Mouse (Mus musculus) intestine, postnatal 0 days (tissue): ENCODE measurements at regions not wholly inside any gene's neighbourhood (a gene's known extent, or its start where the extent isn't known, plus 50 kb on each side); places are given as distances from the start of the nearest gene placed in this dataset.

Experiments used
- ATAC-seq: fragments of 200-750 bp; cut with Nextera tagmentation; 2 replicates; pipeline ENCODE4 v1.8.0; 2017; ENCODE audit warnings: mild to moderate bottlenecking, moderate TSS enrichment, moderate library complexity
- H3K27ac ChIP-seq: fragments of 300-500 bp; sonication (generic); 2 replicates; pipeline ENCODE4 v1.5.1; 2014; ENCODE audit warnings: mild to moderate bottlenecking, low read depth, low read length, moderate library complexity
- H3K27me3 ChIP-seq: fragments of 300-500 bp; sonication (generic); replicated peaks from 2 replicates; pipeline ENCODE4 v1.6.1; 2014; ENCODE audit warnings: low read length, mixed read lengths; ENCODE audit not compliant: control insufficient read depth, insufficient read depth
- H3K36me3 ChIP-seq: fragments of 300-500 bp; sonication (generic); 2 replicates; pipeline ENCODE4 v1.6.1; 2014; ENCODE audit warnings: mild to moderate bottlenecking, moderate library complexity; ENCODE audit not compliant: control insufficient read depth, insufficient read depth
- H3K4me1 ChIP-seq: fragments of 300-500 bp; sonication (generic); replicated peaks from 2 replicates; pipeline ENCODE4 v1.6.1; 2014; ENCODE audit warnings: antibody characterized with exemption, low read length, mixed read lengths; ENCODE audit not compliant: control insufficient read depth, insufficient read depth
- H3K4me2 ChIP-seq: fragments of 300-500 bp; sonication (generic); replicated peaks from 2 replicates; pipeline ENCODE4 v1.6.1; 2014; ENCODE audit warnings: low read depth, mild to moderate bottlenecking, moderate library complexity
- H3K4me3 ChIP-seq: fragments of 300-500 bp; sonication (generic); 2 replicates; pipeline ENCODE4 v1.5.1; 2014; ENCODE audit warnings: low read depth, low read length
- H3K9ac ChIP-seq: fragments of 300-500 bp; sonication (generic); 2 replicates; pipeline ENCODE4 v1.6.1; 2014; ENCODE audit warnings: mild to moderate bottlenecking, low read depth, low read length
- H3K9me3 ChIP-seq: fragments of 300-500 bp; sonication (generic); 2 replicates; pipeline ENCODE4 v1.6.1; 2016; ENCODE audit warnings: mixed run types; ENCODE audit not compliant: control insufficient read depth
- CTCF ChIP-seq: sonication (generic); IDR thresholded peaks from 2 replicates; pipeline ENCODE4 v1.5.1; 2016; ENCODE audit warnings: low read depth, mild to moderate bottlenecking, control low read depth, antibody characterized with exemption, moderate library complexity
- WGBS: fragments of 180-500 bp; shearing (Covaris S2); extraction: QIAGEN DNeasy Blood & Tissue Kit; methylation state at CpG from one replicate; pipeline ENCODE4 v1.1.7; 2014; 5-methylcytosine and 5-hydroxymethylcytosine counted together

DNA sequence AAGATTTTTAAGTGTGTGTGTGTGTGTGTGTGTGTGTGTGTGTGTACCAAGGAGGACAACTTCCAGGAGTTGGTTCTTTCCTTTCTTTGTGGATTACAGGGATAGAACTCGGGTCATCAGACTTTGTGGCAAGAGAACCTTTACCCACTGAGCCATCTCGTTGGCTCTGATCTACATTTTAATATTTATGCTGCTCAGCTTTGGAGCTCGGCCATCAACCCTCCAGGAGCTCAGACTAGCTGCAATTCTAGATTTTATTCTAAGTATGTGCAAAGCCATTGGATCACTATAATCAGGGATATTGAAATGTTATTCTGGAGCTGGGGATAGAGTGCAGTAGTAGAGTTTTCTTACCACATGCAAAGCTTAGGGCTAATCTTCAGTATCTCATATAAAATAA, 183.6 kb upstream of the Fam19a5 start:
- Histone ChIP-seq H3K36me3 (no peaks in the 10 kb centered on the region), H3K27ac (no peak overlapping the region), H3K4me3 (no peak overlapping the region), H3K4me2 (no peak overlapping the region), H3K9ac (no peak overlapping the region), H3K27me3 (no peaks in the 10 kb centered on the region), H3K4me1 (no peaks in the 10 kb centered on the region), H3K9me3 (no peaks in the 10 kb centered on the region)
- no peak for ATAC-seq
- TF ChIP-seq CTCF, result no peak
- WGBS, result 79% methylated on average over 3 of the region's 3 CpGs

DNA sequence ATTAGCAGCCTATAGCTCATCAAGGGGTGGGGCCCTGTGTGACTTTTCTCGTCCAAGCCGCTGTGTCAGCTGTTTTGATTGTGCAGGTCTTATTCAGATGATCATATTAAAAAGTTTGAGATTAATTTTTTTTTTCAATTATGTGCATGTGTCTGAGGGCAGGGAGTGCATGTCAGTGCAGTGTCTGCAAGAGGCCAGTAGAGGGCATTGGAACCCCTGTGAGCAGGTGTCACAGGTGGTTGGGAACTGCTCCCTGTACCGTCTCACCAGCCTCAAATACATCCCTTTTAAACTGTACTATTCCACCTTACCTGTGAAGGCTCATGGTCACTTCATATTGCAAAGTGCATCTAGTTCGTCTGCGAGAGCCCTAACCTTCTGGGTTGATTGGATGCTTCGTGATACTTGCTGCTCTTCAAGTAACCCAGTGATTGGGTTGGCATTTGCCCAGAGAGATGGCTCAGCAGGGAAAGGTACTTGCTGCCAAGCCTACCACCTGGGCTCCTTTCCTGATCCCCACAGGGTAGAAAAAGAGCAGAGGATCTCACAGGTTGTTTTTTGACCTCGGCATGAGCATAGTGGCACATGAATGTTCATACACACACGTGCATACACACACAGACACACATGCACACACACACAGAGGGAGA, 178.3 kb upstream of the Fam19a5 start:
- Histone ChIP-seq H3K4me1 (no peaks in the 10 kb centered on the region), H3K4me2 (no peak overlapping the region), H3K36me3 (no peaks in the 10 kb centered on the region), H3K9ac (no peak overlapping the region), H3K27ac (no peak overlapping the region), H3K4me3 (no peak overlapping the region), H3K27me3 (no peaks in the 10 kb centered on the region), H3K9me3 (no peaks in the 10 kb centered on the region)
- ATAC-seq, result no peak
- WGBS, result 46% methylated on average over 8 of the region's 8 CpGs
- peak; percentile 48 for TF ChIP-seq CTCF

GRCm38 (mm10) chr15:87367381-87367780, 176.7 kb upstream of the Fam19a5 start:
- no peaks in the 10 kb centered on the region for H3K4me1 ChIP-seq
- no peak overlapping the region for H3K9ac ChIP-seq
- no peak overlapping the region for H3K27ac ChIP-seq
- TF ChIP-seq CTCF, result peak; percentile 51
- H3K9me3 ChIP-seq, result no peaks in the 10 kb centered on the region
- H3K36me3 ChIP-seq, result no peaks in the 10 kb centered on the region
- no peaks in the 10 kb centered on the region for H3K27me3 ChIP-seq
- ATAC-seq, result no peak
- no peak overlapping the region for H3K4me2 ChIP-seq
- 41% methylated on average over 5 of the region's 5 CpGs for WGBS
- no peak overlapping the region for H3K4me3 ChIP-seq

GRCm38 (mm10) chr15:87369381-87369780, 174.7 kb upstream of the Fam19a5 start:
- Histone ChIP-seq H3K4me3 (no peak overlapping the region), H3K36me3 (no peaks in the 10 kb centered on the region), H3K9me3 (no peaks in the 10 kb centered on the region), H3K4me2 (no peak overlapping the region), H3K9ac (no peak overlapping the region), H3K27ac (no peak overlapping the region), H3K4me1 (no peaks in the 10 kb centered on the region), H3K27me3 (no peaks in the 10 kb centered on the region)
- 93% methylated on average over 3 of the region's 3 CpGs for WGBS
- no peak for ATAC-seq
- no peak for TF ChIP-seq CTCF

DNA sequence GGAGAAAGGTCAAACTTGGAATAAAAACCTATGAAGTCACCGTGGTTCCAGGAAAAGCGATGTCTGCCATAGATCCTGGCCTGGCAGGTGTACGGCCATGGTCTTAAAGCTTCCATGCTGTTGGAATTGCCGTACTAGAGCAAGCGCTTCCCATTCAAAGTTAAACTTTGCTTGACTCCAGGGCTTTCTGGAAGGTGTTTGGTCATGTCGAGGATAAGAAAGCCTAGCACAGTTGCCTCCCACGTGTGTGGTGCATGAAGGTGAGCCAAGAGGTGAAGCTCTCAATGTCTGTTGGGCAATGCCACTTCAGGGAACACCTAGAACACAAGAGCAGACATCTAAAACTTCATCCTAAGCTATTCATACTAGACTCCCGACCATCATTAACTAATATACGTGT, 174.3 kb upstream of the Fam19a5 start:
- no peak for ATAC-seq
- H3K4me1 ChIP-seq, result no peaks in the 10 kb centered on the region
- H3K27me3 ChIP-seq, result no peaks in the 10 kb centered on the region
- no peak overlapping the region for H3K4me2 ChIP-seq
- H3K9me3 ChIP-seq, result no peaks in the 10 kb centered on the region
- H3K4me3 ChIP-seq, result no peak overlapping the region
- no peaks in the 10 kb centered on the region for H3K36me3 ChIP-seq
- WGBS, result 82% methylated on average over 9 of the region's 9 CpGs
- no peak overlapping the region for H3K9ac ChIP-seq
- no peak for TF ChIP-seq CTCF
- H3K27ac ChIP-seq, result no peak overlapping the region

DNA sequence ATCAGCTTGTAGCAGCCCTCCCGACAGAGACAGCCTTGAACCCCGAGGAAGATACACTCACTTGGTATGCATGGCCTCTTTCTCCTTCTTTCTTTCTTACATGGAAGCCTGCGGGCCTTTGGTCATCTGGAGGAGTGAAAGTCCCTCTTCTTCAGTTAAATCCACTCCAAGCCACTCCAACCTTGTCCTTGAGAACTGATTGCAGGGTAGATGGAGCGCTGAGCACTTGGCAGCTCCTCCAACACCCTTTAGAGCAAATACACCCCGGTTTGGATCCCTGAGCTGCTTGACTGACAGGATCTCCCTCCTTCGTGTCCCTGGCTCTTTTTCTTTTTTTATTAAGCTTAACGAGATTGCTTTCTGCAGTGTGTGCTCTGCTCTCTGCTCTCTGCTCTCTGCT, 173.3 kb upstream of the Fam19a5 start:
- WGBS, result 77% methylated on average over 7 of the region's 7 CpGs
- TF ChIP-seq CTCF, result no peak
- Histone ChIP-seq H3K9me3 (no peaks in the 10 kb centered on the region), H3K27me3 (no peaks in the 10 kb centered on the region), H3K4me3 (no peak overlapping the region), H3K36me3 (no peaks in the 10 kb centered on the region), H3K4me1 (no peaks in the 10 kb centered on the region), H3K4me2 (no peak overlapping the region), H3K27ac (no peak overlapping the region), H3K9ac (no peak overlapping the region)
- no peak for ATAC-seq

DNA sequence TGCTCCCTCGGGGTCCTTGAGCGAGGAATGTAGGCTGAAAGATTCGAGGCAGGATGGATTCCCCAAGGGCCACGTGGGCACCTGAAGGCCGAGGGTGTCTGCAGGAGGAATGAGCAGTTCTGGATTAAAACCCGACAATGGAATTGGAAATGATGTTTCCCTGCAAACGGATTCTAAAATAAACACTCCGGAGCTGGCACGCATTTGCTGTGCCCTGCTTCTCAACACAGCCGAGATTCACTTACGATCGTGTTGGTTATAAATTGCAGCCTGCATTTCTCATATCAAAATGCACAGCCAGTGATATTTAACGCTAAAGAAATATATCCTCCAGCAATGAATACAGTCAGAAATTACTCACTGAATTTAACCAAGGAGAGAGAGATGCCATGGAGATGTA, 169.4 kb upstream of the Fam19a5 start:
- no peaks in the 10 kb centered on the region for H3K36me3 ChIP-seq
- H3K4me1 ChIP-seq, result no peaks in the 10 kb centered on the region
- H3K4me2 ChIP-seq, result no peak overlapping the region
- no peak for TF ChIP-seq CTCF
- H3K27ac ChIP-seq, result no peak overlapping the region
- no peak overlapping the region for H3K9ac ChIP-seq
- no peak overlapping the region for H3K4me3 ChIP-seq
- H3K27me3 ChIP-seq, result no peaks in the 10 kb centered on the region
- no peak for ATAC-seq
- H3K9me3 ChIP-seq, result no peaks in the 10 kb centered on the region
- 71% methylated on average over 13 of the region's 13 CpGs for WGBS
